Mouse (Mus musculus): ENCODE data around the gene Tmem140. TPM values are rescaled to one million over a fixed set of nuclear protein-coding genes. Genes with fewer than 3 reads are reported as not detected.
A peak's percentile ranks its signal among the peaks of the same experiment; 100 is the strongest.

The Tmem140 gene
- total and polyA plus RNA-seq, 3 experiments = 2.5 to 4.0 TPM; not detected in 1

- peak overlapping the region; percentile 42 to 50 for H3K4me3 ChIP-seq (ENCODE audit: control insufficient read depth in 1 of 2, insufficient read depth in 1 of 2, low read depth in 2 of 2, low read length in 2 of 2)
- no peak for TF ChIP-seq ZC3H11A (IDR thresholded peaks at IDR 0.05; ENCODE audit: low read depth, low read length)
- TF ChIP-seq SIN3A (IDR thresholded peaks at IDR 0.05; ENCODE audit: low read length) = peak; percentile 37; the same call in 1 of the 2 replicates
- H3K4me1 ChIP-seq (ENCODE audit: control insufficient read depth in 1 of 2, insufficient read depth in 2 of 2, low read length in 2 of 2) = peaks cover 18 to 63% of the 10 kb centered on the region in 2 experiments
- H3K79me2 ChIP-seq (ENCODE audit: control insufficient read depth, insufficient read depth, low read length, poor library complexity) = peaks cover 1% of the 10 kb centered on the region; the same call in 1 of the 2 replicates
- DNase-seq (ENCODE audit: low read depth, low spot score) = no peak
- peak overlapping the region; percentile 73 for H3K9ac ChIP-seq (ENCODE audit: control insufficient read depth, low read depth, low read length, poor library complexity, severe bottlenecking)
- H3K9me3 ChIP-seq (replicated peaks; ENCODE audit: insufficient read depth, low read length) = no peaks in the 10 kb centered on the region
- peaks cover 0 to 52% of the 10 kb centered on the region in 2 experiments; a peak in 2 of 4 replicates for H3K36me3 ChIP-seq (ENCODE audit: control insufficient read depth in 1 of 2, insufficient read depth in 2 of 2, low read length in 2 of 2)
- peak overlapping the region; percentile 95 for H3K27ac ChIP-seq (ENCODE audit: control insufficient read depth, low read depth, low read length)
- no peaks in the 10 kb centered on the region for H3K27me3 ChIP-seq (ENCODE audit: control insufficient read depth in 1 of 2, insufficient read depth in 2 of 2, low read length in 2 of 2)
Observed at GRCm38 (mm10) chr6:34867995-34868350, 5.0 kb downstream of the Tmem140 start.

- peak overlapping the region; percentile 95 for H3K27ac ChIP-seq (ENCODE audit: control insufficient read depth, low read depth, low read length)
- peak overlapping the region; percentile 42 to 50 for H3K4me3 ChIP-seq (ENCODE audit: control insufficient read depth in 1 of 2, insufficient read depth in 1 of 2, low read depth in 2 of 2, low read length in 2 of 2)
Observed at GRCm38 (mm10) chr6:34868507-34869217, 5.7 kb downstream of the Tmem140 start.

GRCm38 (mm10) chr6:34869225-34869915 is 6.4 kb downstream of the Tmem140 start:
- H3K9me3 ChIP-seq (replicated peaks; ENCODE audit: insufficient read depth, low read length) = no peaks in the 10 kb centered on the region
- peak overlapping the region; percentile 28 to 50 for H3K4me3 ChIP-seq (ENCODE audit: control insufficient read depth in 1 of 2, insufficient read depth in 1 of 2, low read depth in 2 of 2, low read length in 2 of 2)
- no peaks in the 10 kb centered on the region; the same call in 1 of the 2 replicates for H3K79me2 ChIP-seq (ENCODE audit: control insufficient read depth, insufficient read depth, low read length, poor library complexity)
- peak overlapping the region; percentile 73 for H3K9ac ChIP-seq (ENCODE audit: control insufficient read depth, low read depth, low read length, poor library complexity, severe bottlenecking)
- peaks cover 0 to 53% of the 10 kb centered on the region in 2 experiments; a peak in 2 of 4 replicates for H3K36me3 ChIP-seq (ENCODE audit: control insufficient read depth in 1 of 2, insufficient read depth in 2 of 2, low read length in 2 of 2)
- peak; percentile 99 for DNase-seq (ENCODE audit: low read depth, low spot score)
- H3K27ac ChIP-seq (ENCODE audit: control insufficient read depth, low read depth, low read length) = peak overlapping the region; percentile 95
- peaks cover 16 to 64% of the 10 kb centered on the region in 2 experiments for H3K4me1 ChIP-seq (ENCODE audit: control insufficient read depth in 1 of 2, insufficient read depth in 2 of 2, low read length in 2 of 2)
- no peaks in the 10 kb centered on the region for H3K27me3 ChIP-seq (ENCODE audit: control insufficient read depth in 1 of 2, insufficient read depth in 2 of 2, low read length in 2 of 2)
- peak; percentile 98 for TF ChIP-seq GABPA (IDR thresholded peaks at IDR 0.05; ENCODE audit: low read depth, low read length)
- peak; percentile 74 for TF ChIP-seq ZMIZ1 (IDR thresholded peaks at IDR 0.05; ENCODE audit: low read depth, low read length)
- TF ChIP-seq MAFK (IDR thresholded peaks at IDR 0.05; ENCODE audit: borderline replicate concordance, low read depth, low read length) = peak; percentile 96
- no peak; the same call in 1 of the 2 replicates for TF ChIP-seq ZNF384 (IDR thresholded peaks at IDR 0.05; ENCODE audit: low read depth, low read length)
- TF ChIP-seq MAZ (IDR thresholded peaks at IDR 0.05; ENCODE audit: low read depth, low read length) = no peak
- peak; percentile 79 for TF ChIP-seq HCFC1 (IDR thresholded peaks at IDR 0.05; ENCODE audit: low read depth, low read length)
- peak in 1 of 2 experiments; percentile 84; a peak in 3 of 4 replicates for TF ChIP-seq POLR2A (IDR thresholded peaks at IDR 0.05; ENCODE audit: control insufficient read depth in 1 of 2, insufficient read depth in 1 of 2, low read depth in 1 of 2, low read length in 2 of 2, poor library complexity in 1 of 2)
- peak; percentile 63; the same call in 1 of the 2 replicates for TF ChIP-seq MAX (IDR thresholded peaks at IDR 0.05; ENCODE audit: low read length)
- TF ChIP-seq MEF2A (IDR thresholded peaks at IDR 0.05; ENCODE audit: extremely low read depth, insufficient replicate concordance, low read depth, low read length, poor library complexity, severe bottlenecking) = no peak
- no peak for TF ChIP-seq E2F4 (IDR thresholded peaks at IDR 0.05; ENCODE audit: borderline replicate concordance, low read depth, low read length)
- peak; percentile 87 for TF ChIP-seq MYC (IDR thresholded peaks at IDR 0.05; ENCODE audit: low read depth, low read length)
- TF ChIP-seq SMC3 (IDR thresholded peaks at IDR 0.05; ENCODE audit: low read depth, low read length) = no peak
- no peak for TF ChIP-seq USF2 (IDR thresholded peaks at IDR 0.05; ENCODE audit: borderline replicate concordance in 1 of 2, insufficient read depth in 1 of 2, low read depth in 1 of 2, low read length in 2 of 2)
- no peak; the same call in 1 of the 2 replicates for TF ChIP-seq TAL1 (IDR thresholded peaks at IDR 0.05; ENCODE audit: low read length)
- TF ChIP-seq MYB (IDR thresholded peaks at IDR 0.05; ENCODE audit: low read depth, low read length) = peak; percentile 50
- TF ChIP-seq ELF1 (IDR thresholded peaks at IDR 0.05; ENCODE audit: low read depth, low read length) = peak; percentile 85
- peak; percentile 61 for TF ChIP-seq NELFE (IDR thresholded peaks at IDR 0.05; ENCODE audit: low read depth, low read length)
- TF ChIP-seq SIN3A (IDR thresholded peaks at IDR 0.05; ENCODE audit: low read length) = peak; percentile 96

More at GRCm38 (mm10) chr6:34868507-34869217, 5.7 kb downstream of the Tmem140 start:
- peak; percentile 60 for DNase-seq (ENCODE audit: low read depth, low spot score)
- Histone ChIP-seq H3K4me1 (ENCODE audit: control insufficient read depth in 1 of 2, insufficient read depth in 2 of 2, low read length in 2 of 2) (peaks cover 17 to 63% of the 10 kb centered on the region in 2 experiments), H3K9me3 (replicated peaks; ENCODE audit: insufficient read depth, low read length) (no peaks in the 10 kb centered on the region), H3K79me2 (ENCODE audit: control insufficient read depth, insufficient read depth, low read length, poor library complexity) (no peaks in the 10 kb centered on the region; the same call in 1 of the 2 replicates), H3K9ac (ENCODE audit: control insufficient read depth, low read depth, low read length, poor library complexity, severe bottlenecking) (peak overlapping the region; percentile 73), H3K27me3 (ENCODE audit: control insufficient read depth in 1 of 2, insufficient read depth in 2 of 2, low read length in 2 of 2) (no peaks in the 10 kb centered on the region), H3K36me3 (ENCODE audit: control insufficient read depth in 1 of 2, insufficient read depth in 2 of 2, low read length in 2 of 2) (peaks cover 0 to 52% of the 10 kb centered on the region in 2 experiments; a peak in 2 of 4 replicates)
- TF ChIP-seq ZNF384 (IDR thresholded peaks at IDR 0.05; ENCODE audit: low read depth, low read length) (no peak), CHD1 (IDR thresholded peaks at IDR 0.05; ENCODE audit: low read depth, low read length) (0 out of 2 replicates have a peak, but pooled peaks have one; percentile 15), ETS1 (IDR thresholded peaks at IDR 0.05; ENCODE audit: low read depth, low read length) (peak; percentile 60; the same call in 1 of the 2 replicates), RCOR1 (IDR thresholded peaks at IDR 0.05; ENCODE audit: low read depth, low read length) (0 out of 2 replicates have a peak, but pooled peaks have one; percentile 14), TAL1 (IDR thresholded peaks at IDR 0.05; ENCODE audit: low read length) (no peak), RAD21 (IDR thresholded peaks at IDR 0.05; ENCODE audit: low read depth, low read length) (no peak), CHD2 (IDR thresholded peaks at IDR 0.05; ENCODE audit: low read length) (no peak)

All from MEL (cell line).